Mouse (Mus musculus) myocyte (in vitro differentiated cells): ENCODE measurements around the gene Trp53. TPM values are rescaled to one million over a fixed set of nuclear protein-coding genes. Genes with fewer than 3 reads are reported as not detected.

ENCODE experiments used
- H3K27me3 ChIP-seq: one replicate; pipeline ENCODE4 v1.6.1; 2011; ENCODE audit not compliant: control insufficient read depth, insufficient read depth, insufficient read length
- H3K36me3 ChIP-seq: one replicate; pipeline ENCODE4 v1.6.1; 2011; ENCODE audit not compliant: control insufficient read depth, insufficient read depth
- H3K4me2 ChIP-seq: one replicate; pipeline ENCODE4 v1.6.1; 2011; ENCODE audit warnings: low read depth, control low read depth
- H3K4me3 ChIP-seq: one replicate; pipeline ENCODE4 v1.5.1; 2011; ENCODE audit warnings: mild to moderate bottlenecking, control low read depth, moderate library complexity
- H3K79me2 ChIP-seq: one replicate; pipeline ENCODE4 v1.6.1; 2011; ENCODE audit not compliant: control insufficient read depth, insufficient read depth
- H3ac ChIP-seq: one replicate; pipeline ENCODE4 v1.6.1; 2011; ENCODE audit not compliant: control insufficient read depth, insufficient read length
- CEBPB ChIP-seq: IDR thresholded peaks from 2 replicates; pipeline ENCODE4 v1.6.1; 2011; ENCODE audit warnings: mild to moderate bottlenecking, moderate library complexity; ENCODE audit not compliant: poor library complexity, insufficient read depth, severe bottlenecking
- E2F4 ChIP-seq: IDR thresholded peaks from one replicate; pipeline ENCODE4 v1.6.1; 2011; ENCODE audit warnings: mild to moderate bottlenecking, control low read depth, moderate library complexity; ENCODE audit not compliant: insufficient read depth
- MAX ChIP-seq: IDR thresholded peaks from one replicate; pipeline ENCODE4 v1.6.1; 2011; ENCODE audit warnings: low read depth, mild to moderate bottlenecking, control low read depth
- MYOD1 ChIP-seq, 3 experiments: IDR thresholded peaks; one replicate each; pipeline ENCODE4 v1.6.1; 2011; ENCODE audit warnings: control low read depth in 2 of 3, low read depth in 2 of 3, mild to moderate bottlenecking in 2 of 3, moderate library complexity in 1 of 3; ENCODE audit not compliant: insufficient read length in 2 of 3, control insufficient read depth in 1 of 3
- MYOG ChIP-seq, 3 experiments: IDR thresholded peaks; one replicate each; pipeline ENCODE4 v1.6.1; 2011; ENCODE audit warnings: control low read depth in 2 of 3, low read depth in 2 of 3, mild to moderate bottlenecking in 2 of 3; ENCODE audit not compliant: insufficient read length in 2 of 3, control insufficient read depth in 1 of 3, insufficient read depth in 1 of 3
- POLR2A ChIP-seq: IDR thresholded peaks from one replicate; pipeline ENCODE4 v1.6.1; 2011; ENCODE audit warnings: low read depth, mild to moderate bottlenecking, control low read depth, moderate library complexity; ENCODE audit not compliant: insufficient read length
- POLR2AphosphoS2 ChIP-seq: IDR thresholded peaks from one replicate; pipeline ENCODE4 v1.6.1; 2011; ENCODE audit warnings: low read depth, control low read depth; ENCODE audit not compliant: insufficient read length
- REST ChIP-seq: IDR thresholded peaks from one replicate; pipeline ENCODE4 v1.6.1; 2011; ENCODE audit warnings: mild to moderate bottlenecking, control low read depth, moderate library complexity; ENCODE audit not compliant: insufficient read depth, insufficient read length
- SRF ChIP-seq: IDR thresholded peaks from one replicate; pipeline ENCODE4 v1.6.1; 2011; ENCODE audit warnings: low read depth; ENCODE audit not compliant: control insufficient read depth, insufficient read length
- TCF12 ChIP-seq: IDR thresholded peaks from one replicate; pipeline ENCODE4 v1.6.1; 2011; ENCODE audit warnings: mild to moderate bottlenecking, control low read depth; ENCODE audit not compliant: poor library complexity, insufficient read depth, severe bottlenecking
- TCF3 ChIP-seq: IDR thresholded peaks from one replicate; pipeline ENCODE4 v1.6.1; 2011; ENCODE audit warnings: low read depth, control low read depth; ENCODE audit not compliant: insufficient read length
- USF1 ChIP-seq: IDR thresholded peaks from one replicate; pipeline ENCODE4 v1.6.1; 2011; ENCODE audit warnings: low read depth, mild to moderate bottlenecking, control low read depth, moderate library complexity
- polyA plus RNA-seq: library from polyadenylated mRNA; unstranded; fragments of >200 nt; fragmentation: generic; extraction: Trizol; gene quantifications from one replicate; pipeline ENCODE4 v1.2.1, GENCODE M21; 2012; ENCODE audit warnings: missing spikeins

The Trp53 gene
- polyA plus RNA-seq, 1 experiment = 119 TPM

DNA sequence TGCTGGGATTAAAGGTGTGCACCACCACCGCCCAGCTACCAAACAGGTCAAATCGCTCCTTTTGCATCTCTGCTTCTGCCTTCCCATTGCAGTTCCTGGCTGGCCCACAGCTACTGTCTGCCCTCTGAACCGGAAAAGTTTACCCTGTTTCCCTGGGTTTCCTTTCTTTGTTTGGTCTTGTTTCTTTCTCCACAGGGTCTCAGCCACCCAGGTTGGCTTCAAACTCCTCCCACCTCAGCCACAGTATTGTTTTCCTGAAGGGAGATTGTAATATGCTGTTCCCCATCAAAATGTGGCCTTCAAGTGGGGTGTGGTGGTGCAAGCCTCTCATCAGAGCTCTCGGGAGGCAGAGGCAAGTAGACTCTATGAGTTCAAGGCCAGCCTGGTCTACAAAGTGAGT lies 28.8 kb upstream of the Trp53 start:
- TF ChIP-seq TCF3 = no peak
- TF ChIP-seq MAX = no peak
- TF ChIP-seq MYOD1 (IDR thresholded peaks at IDR 0.05; ENCODE audit: control insufficient read depth in 1 of 3, insufficient read length in 2 of 3, low read depth in 2 of 3) = no peak
- no peak for TF ChIP-seq CEBPB

DNA sequence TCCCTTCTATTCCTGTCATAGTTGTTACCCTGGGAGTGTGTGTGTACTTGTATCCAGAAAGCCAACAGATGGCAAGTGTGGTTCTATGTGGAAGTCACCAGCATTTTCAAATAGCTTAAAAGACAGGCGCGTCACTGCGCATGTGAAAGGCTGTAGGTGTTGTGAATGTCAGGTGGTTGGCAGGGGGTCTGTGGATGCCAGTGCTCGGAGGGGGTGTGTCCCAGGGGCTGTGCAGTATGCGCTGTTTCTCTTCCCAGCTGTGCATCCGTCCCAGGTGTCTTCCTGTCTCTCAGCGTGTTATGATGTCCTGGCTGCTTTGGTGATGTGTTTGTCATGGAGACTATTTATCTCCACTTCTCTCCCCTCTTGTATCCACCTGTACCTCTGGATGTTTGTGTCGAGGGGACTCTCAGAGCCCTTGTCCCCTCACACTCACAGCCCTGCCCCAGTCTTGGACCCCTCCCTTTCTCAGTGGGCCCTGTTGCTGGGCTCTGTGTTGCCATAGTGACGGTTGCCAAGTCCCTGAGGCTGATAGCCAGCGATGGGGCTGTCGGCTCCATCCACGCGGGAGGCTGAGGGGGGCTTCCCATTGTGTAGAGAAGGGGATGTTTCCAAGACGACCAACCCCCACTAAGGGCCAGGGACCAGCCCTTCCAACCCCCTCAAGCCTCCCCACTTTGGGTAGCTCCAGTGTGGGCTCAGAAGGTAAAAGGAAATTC lies 27.4 kb upstream of the Trp53 start:
- Histone ChIP-seq H3K4me3 (no peak overlapping the region), H3ac (no peak overlapping the region), H3K4me2 (no peak overlapping the region), H3K27me3 (no peaks in the 10 kb centered on the region), H3K79me2 (no peaks in the 10 kb centered on the region), H3K36me3 (no peaks in the 10 kb centered on the region)
- no peak for TF ChIP-seq E2F4
- TF ChIP-seq TCF12 = no peak
- TF ChIP-seq SRF = no peak
- no peak for TF ChIP-seq MYOD1 (IDR thresholded peaks at IDR 0.05; ENCODE audit: control insufficient read depth in 1 of 3, insufficient read length in 2 of 3, low read depth in 2 of 3)
- no peak for TF ChIP-seq USF1
- TF ChIP-seq TCF3 = no peak
- TF ChIP-seq MYOG (IDR thresholded peaks at IDR 0.05; ENCODE audit: control insufficient read depth in 1 of 3, insufficient read depth in 1 of 3, insufficient read length in 2 of 3, low read depth in 2 of 3) = no peak
- TF ChIP-seq REST = no peak
- TF ChIP-seq POLR2A = no peak
- no peak for TF ChIP-seq MAX
- no peak for TF ChIP-seq POLR2AphosphoS2
- TF ChIP-seq CEBPB = no peak

More for the DNA sequence above, 28.8 kb upstream of the Trp53 start:
- H3K4me2 ChIP-seq = no peak overlapping the region
- H3K4me3 ChIP-seq = no peak overlapping the region
- H3K36me3 ChIP-seq = no peaks in the 10 kb centered on the region
- no peak overlapping the region for H3ac ChIP-seq
- H3K79me2 ChIP-seq = no peaks in the 10 kb centered on the region
- H3K27me3 ChIP-seq = no peaks in the 10 kb centered on the region

DNA sequence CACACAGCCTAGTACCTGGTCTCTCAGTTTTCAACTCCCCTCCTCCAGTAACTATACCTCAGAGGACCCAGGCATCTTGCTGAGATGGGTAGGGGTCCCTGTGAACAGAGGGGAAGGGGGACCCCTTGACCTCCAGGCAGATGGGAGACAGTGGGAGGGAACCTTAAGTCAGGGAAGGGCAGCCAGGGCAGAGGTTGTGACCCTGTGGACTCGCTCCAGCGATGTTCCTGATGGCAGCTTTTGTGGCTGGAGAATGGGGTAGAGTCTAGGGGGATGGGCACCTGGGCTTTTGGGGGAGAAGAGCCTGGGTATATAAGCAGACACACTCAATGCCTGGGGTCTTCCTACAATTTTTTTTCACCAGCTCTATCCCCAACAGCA lies 26.8 kb upstream of the Trp53 start:
- Histone ChIP-seq H3K79me2 (no peaks in the 10 kb centered on the region), H3K27me3 (no peaks in the 10 kb centered on the region), H3K36me3 (no peaks in the 10 kb centered on the region), H3ac (no peak overlapping the region), H3K4me3 (no peak overlapping the region), H3K4me2 (no peak overlapping the region)
- TF ChIP-seq MYOD1 (IDR thresholded peaks at IDR 0.05; ENCODE audit: control insufficient read depth in 1 of 3, insufficient read length in 2 of 3, low read depth in 2 of 3) = no peak
- no peak for TF ChIP-seq TCF12
- TF ChIP-seq REST = no peak
- TF ChIP-seq E2F4 = no peak
- no peak for TF ChIP-seq SRF
- no peak for TF ChIP-seq MYOG (IDR thresholded peaks at IDR 0.05; ENCODE audit: control insufficient read depth in 1 of 3, insufficient read depth in 1 of 3, insufficient read length in 2 of 3, low read depth in 2 of 3)
- TF ChIP-seq TCF3 = no peak
- no peak for TF ChIP-seq CEBPB
- no peak for TF ChIP-seq USF1
- TF ChIP-seq POLR2A = no peak
- no peak for TF ChIP-seq POLR2AphosphoS2
- no peak for TF ChIP-seq MAX

DNA sequence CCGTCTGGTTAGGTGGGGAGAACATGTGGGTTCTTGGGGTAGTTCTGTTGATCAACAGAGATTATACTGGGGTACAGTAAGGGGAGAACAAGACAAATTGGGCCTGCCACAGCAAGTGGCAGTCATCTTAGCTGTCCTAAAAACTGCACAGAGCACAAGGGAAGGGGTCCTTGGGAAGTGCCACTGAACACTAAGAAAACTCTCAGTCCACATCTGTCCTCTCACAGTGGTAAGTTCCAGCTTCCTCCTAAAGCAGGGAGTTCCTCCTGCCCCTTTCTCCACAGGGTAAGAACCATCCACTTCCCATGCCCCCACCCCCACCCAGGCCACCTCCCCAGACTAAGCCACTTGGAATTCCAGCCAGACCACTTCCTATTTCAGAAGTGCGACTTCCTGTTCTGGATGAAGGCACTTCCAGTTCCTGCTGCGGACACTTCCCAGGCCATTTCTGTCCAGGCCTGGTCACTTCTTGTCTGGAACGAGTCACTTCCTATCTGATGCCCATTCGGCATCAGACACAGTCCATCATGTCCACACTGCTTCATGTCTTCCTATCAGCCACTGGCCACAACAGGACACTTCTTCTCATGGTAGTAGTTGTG lies 25.5 kb upstream of the Trp53 start:
- H3K4me3 ChIP-seq = no peak overlapping the region
- TF ChIP-seq TCF12 (no peak), MYOD1 (IDR thresholded peaks at IDR 0.05; ENCODE audit: control insufficient read depth in 1 of 3, insufficient read length in 2 of 3, low read depth in 2 of 3) (no peak), TCF3 (no peak), USF1 (no peak), CEBPB (no peak), E2F4 (no peak), MYOG (IDR thresholded peaks at IDR 0.05; ENCODE audit: control insufficient read depth in 1 of 3, insufficient read depth in 1 of 3, insufficient read length in 2 of 3, low read depth in 2 of 3) (no peak), POLR2A (no peak), REST (no peak), SRF (no peak), MAX (no peak)
- no peak overlapping the region for H3K4me2 ChIP-seq
- H3K36me3 ChIP-seq = no peaks in the 10 kb centered on the region
- no peak overlapping the region for H3ac ChIP-seq
- H3K27me3 ChIP-seq = no peaks in the 10 kb centered on the region
- no peaks in the 10 kb centered on the region for H3K79me2 ChIP-seq

DNA sequence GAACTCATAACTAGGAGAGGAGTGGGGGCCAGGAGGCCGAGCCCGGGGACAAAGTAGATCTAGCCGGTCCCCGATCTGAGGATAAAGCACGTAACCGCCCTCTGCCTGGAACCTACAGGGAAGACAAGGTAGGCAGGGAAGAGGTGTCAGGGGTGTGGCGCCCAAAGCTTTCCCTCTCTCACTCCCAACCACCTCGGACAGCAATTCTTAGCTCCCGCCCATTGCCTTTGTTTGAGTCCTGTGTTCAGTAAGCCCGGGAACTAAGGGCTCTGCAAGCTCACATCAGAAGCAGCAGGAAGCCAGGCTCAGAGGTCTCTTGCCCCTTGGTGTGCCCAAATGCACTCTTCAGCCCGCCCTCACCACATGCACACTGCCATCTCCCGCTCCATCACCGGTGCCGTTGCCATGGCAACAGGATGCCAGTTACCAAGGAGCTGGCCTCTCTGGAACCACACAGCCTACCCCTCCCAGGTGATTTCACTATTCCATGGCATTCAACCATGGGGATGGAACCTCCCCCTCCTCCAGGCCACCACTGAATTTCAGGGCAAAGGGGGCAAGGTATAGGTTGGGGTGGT lies 22.7 kb upstream of the Trp53 start:
- no peak overlapping the region for H3ac ChIP-seq
- H3K36me3 ChIP-seq = peaks cover 7% of the 10 kb centered on the region
- no peaks in the 10 kb centered on the region for H3K27me3 ChIP-seq
- no peaks in the 10 kb centered on the region for H3K79me2 ChIP-seq
- TF ChIP-seq SRF (no peak), E2F4 (no peak), USF1 (no peak), MYOG (IDR thresholded peaks at IDR 0.05; ENCODE audit: control insufficient read depth in 1 of 3, insufficient read depth in 1 of 3, insufficient read length in 2 of 3, low read depth in 2 of 3) (no peak), TCF12 (no peak), CEBPB (no peak), POLR2AphosphoS2 (no peak), REST (no peak), POLR2A (no peak), TCF3 (no peak), MAX (no peak)
- H3K4me3 ChIP-seq = no peak overlapping the region
- H3K4me2 ChIP-seq = no peak overlapping the region
